ENCODE assay signal across 17 mouse cellular contexts in genomic region chr5:17747143-17747542, GRCm38 (mm10).
DNase-seq lines count a peak whose midpoint lies in the region; ATAC-seq and TF ChIP-seq lines count a peak whose summit lies in the region.
"Had no signal": no experiment of that assay in that cellular context is flagged by ENCODE, and none has a peak within 500 bp of the region (broad histone marks: within the 10 kb centered on the region; RNA-seq: fewer than 3 reads in every experiment).

No protein-coding gene starts in this region.

- H3K9me3 ChIP-seq in hindbrain, embryonic 10.5 days: no peaks in the 10 kb centered on the region
- H3K9me3 ChIP-seq in hindbrain, embryonic 14.5 days (ENCODE audit: control insufficient read depth, low read length): no peaks in the 10 kb centered on the region
- no peaks in the 10 kb centered on the region for H3K9me3 ChIP-seq in limb, embryonic 14.5 days (ENCODE audit: control insufficient read depth, low read length)
- no peaks in the 10 kb centered on the region for H3K9me3 ChIP-seq in midbrain, embryonic 14.5 days (ENCODE audit: control insufficient read depth, low read length)
- H3K9me3 ChIP-seq: embryonic facial prominence, embryonic 15.5 days; hindbrain, embryonic 12.5 days; midbrain, embryonic 13.5 days; stomach, embryonic 15.5 days had no signal

- no peaks in the 10 kb centered on the region for H3K79me3 ChIP-seq in C2C12 (ENCODE audit: low read depth)

- ATAC-seq in hindbrain, embryonic 14.5 days (ENCODE audit: low FRiP score): no peak
- ATAC-seq in limb, embryonic 14.5 days (ENCODE audit: low FRiP score, low read depth): peak; percentile 81
- no peak for ATAC-seq in midbrain, embryonic 14.5 days (ENCODE audit: low FRiP score, low TSS enrichment)
- ATAC-seq: midbrain, embryonic 13.5 days had no signal

- no peaks in the 10 kb centered on the region for H3K27me3 ChIP-seq in hindbrain, embryonic 10.5 days (ENCODE audit: insufficient read depth, poor library complexity, severe bottlenecking)
- no peaks in the 10 kb centered on the region for H3K27me3 ChIP-seq in hindbrain, embryonic 14.5 days (ENCODE audit: control insufficient read depth, insufficient read depth, low read length)
- no peaks in the 10 kb centered on the region for H3K27me3 ChIP-seq in C2C12 (ENCODE audit: control insufficient read depth, insufficient read depth, insufficient read length)
- no peaks in the 10 kb centered on the region for H3K27me3 ChIP-seq in limb, embryonic 14.5 days (ENCODE audit: control insufficient read depth, insufficient read depth, low read length)
- no peaks in the 10 kb centered on the region for H3K27me3 ChIP-seq in midbrain, embryonic 14.5 days (ENCODE audit: control insufficient read depth, insufficient read depth, low read length)
- H3K27me3 ChIP-seq: embryonic facial prominence, embryonic 15.5 days; hindbrain, embryonic 12.5 days; midbrain, embryonic 13.5 days; stomach, embryonic 15.5 days had no signal

- H3K36me3 ChIP-seq in hindbrain, embryonic 10.5 days: no peaks in the 10 kb centered on the region
- H3K36me3 ChIP-seq in hindbrain, embryonic 14.5 days (replicated peaks; ENCODE audit: control insufficient read depth, insufficient read depth): no peaks in the 10 kb centered on the region
- no peaks in the 10 kb centered on the region for H3K36me3 ChIP-seq in C2C12 (ENCODE audit: control insufficient read depth, insufficient read depth)
- H3K36me3 ChIP-seq in limb, embryonic 14.5 days (ENCODE audit: control insufficient read depth, insufficient read depth, low read length): no peaks in the 10 kb centered on the region
- H3K36me3 ChIP-seq in midbrain, embryonic 14.5 days (ENCODE audit: control insufficient read depth, insufficient read depth, low read length): no peaks in the 10 kb centered on the region
- H3K36me3 ChIP-seq: embryonic facial prominence, embryonic 15.5 days; hindbrain, embryonic 12.5 days; midbrain, embryonic 13.5 days; stomach, embryonic 15.5 days had no signal

- no peak overlapping the region for H3K27ac ChIP-seq in hindbrain, embryonic 10.5 days
- H3K27ac ChIP-seq in hindbrain, embryonic 14.5 days: no peak overlapping the region
- no peak overlapping the region for H3K27ac ChIP-seq in limb, embryonic 14.5 days (replicated peaks; ENCODE audit: low read depth, low read length)
- no peak overlapping the region for H3K27ac ChIP-seq in midbrain, embryonic 14.5 days (replicated peaks; ENCODE audit: low read depth, low read length)
- H3K27ac ChIP-seq: embryonic facial prominence, embryonic 15.5 days; hindbrain, embryonic 12.5 days; macrophage; midbrain, embryonic 13.5 days; stomach, embryonic 15.5 days had no signal

- H3K9ac ChIP-seq in hindbrain, embryonic 14.5 days: no peak overlapping the region
- no peak overlapping the region for H3K9ac ChIP-seq in limb, embryonic 14.5 days (ENCODE audit: low read depth, low read length, severe bottlenecking)
- no peak overlapping the region for H3K9ac ChIP-seq in midbrain, embryonic 14.5 days (replicated peaks; ENCODE audit: low read length)
- H3K9ac ChIP-seq: embryonic facial prominence, embryonic 15.5 days; hindbrain, embryonic 12.5 days; midbrain, embryonic 13.5 days; stomach, embryonic 15.5 days had no signal

- H3K4me1 ChIP-seq in hindbrain, embryonic 10.5 days (replicated peaks): no peaks in the 10 kb centered on the region; the same call in 1 of the 2 replicates
- H3K4me1 ChIP-seq in hindbrain, embryonic 14.5 days (replicated peaks; ENCODE audit: control insufficient read depth, insufficient read depth, low read length): no peaks in the 10 kb centered on the region
- H3K4me1 ChIP-seq in limb, embryonic 14.5 days (ENCODE audit: control insufficient read depth, insufficient read depth, low read length): no peaks in the 10 kb centered on the region
- H3K4me1 ChIP-seq in midbrain, embryonic 14.5 days (ENCODE audit: control insufficient read depth, insufficient read depth, low read length): no peaks in the 10 kb centered on the region
- H3K4me1 ChIP-seq: embryonic facial prominence, embryonic 15.5 days; hindbrain, embryonic 12.5 days; midbrain, embryonic 13.5 days; stomach, embryonic 15.5 days had no signal

- H3ac ChIP-seq in C2C12 (ENCODE audit: control insufficient read depth, insufficient read length, low read depth): no peak overlapping the region

- 29% methylated on average over 5 of the region's 5 CpGs for WGBS in hindbrain, embryonic 10.5 days
- WGBS in hindbrain, embryonic 14.5 days: 28% methylated on average over 5 of the region's 5 CpGs
- WGBS in limb, embryonic 14.5 days: 33% methylated on average over 5 of the region's 5 CpGs
- 38% methylated on average over 5 of the region's 5 CpGs for WGBS in midbrain, embryonic 14.5 days

- no peak overlapping the region for H3K4me2 ChIP-seq in hindbrain, embryonic 14.5 days (replicated peaks)
- H3K4me2 ChIP-seq in limb, embryonic 14.5 days (replicated peaks; ENCODE audit: low read depth, low read length, severe bottlenecking): no peak overlapping the region
- no peak overlapping the region for H3K4me2 ChIP-seq in midbrain, embryonic 14.5 days (ENCODE audit: low read length)
- H3K4me2 ChIP-seq: embryonic facial prominence, embryonic 15.5 days; hindbrain, embryonic 12.5 days; midbrain, embryonic 13.5 days; stomach, embryonic 15.5 days had no signal

- H3K4me3 ChIP-seq in hindbrain, embryonic 10.5 days: no peak overlapping the region
- no peak overlapping the region for H3K4me3 ChIP-seq in hindbrain, embryonic 14.5 days (replicated peaks; ENCODE audit: low read length)
- no peak overlapping the region for H3K4me3 ChIP-seq in C2C12 (ENCODE audit: insufficient read depth, poor library complexity, severe bottlenecking)
- no peak overlapping the region for H3K4me3 ChIP-seq in limb, embryonic 14.5 days (replicated peaks; ENCODE audit: low read length)
- H3K4me3 ChIP-seq in midbrain, embryonic 14.5 days (replicated peaks; ENCODE audit: low read depth, low read length): no peak overlapping the region
- H3K4me3 ChIP-seq: embryonic facial prominence, embryonic 15.5 days; hindbrain, embryonic 12.5 days; midbrain, embryonic 13.5 days; stomach, embryonic 15.5 days had no signal

- DNase-seq in hindbrain, embryonic 10.5 days (ENCODE audit: low spot score): peak; percentile 39
- no peak for DNase-seq in hindbrain, embryonic 14.5 days (ENCODE audit: low spot score)
- peak; percentile 63 for DNase-seq in embryo, embryonic 10.5 days (ENCODE audit: low spot score)
- peak; percentile 36 for DNase-seq in limb, embryonic 14.5 days (ENCODE audit: low spot score)
- DNase-seq in left cerebral cortex, adult 8-10 months (ENCODE audit: low spot score in 2 of 2): no peak
- DNase-seq in thymus, postnatal 10 days (ENCODE audit: low spot score in 2 of 2): no peak
- DNase-seq in midbrain, embryonic 14.5 days: no peak
- DNase-seq: cerebellum, postnatal 14 days; gastrocnemius, postnatal 36 days; liver; thymus, postnatal 25 days had no signal

- no peak for TF ChIP-seq CTCF in C2C12 (IDR thresholded peaks at IDR 0.05; ENCODE audit: control insufficient read depth, insufficient read depth, insufficient read length)

- no peaks in the 10 kb centered on the region for H3K79me2 ChIP-seq in C2C12 (ENCODE audit: control insufficient read depth, insufficient read depth)

- TF ChIP-seq POLR2A in limb, embryonic 14.5 days (IDR thresholded peaks at IDR 0.05; ENCODE audit: borderline replicate concordance, extremely low read depth, insufficient read depth, insufficient read length): no peak

TF ChIP-seq in C2C12, 6 proteins besides CTCF, POLR2A, EP300 and RAD21:
- TF ChIP-seq MYOD1 (IDR thresholded peaks at IDR 0.05; ENCODE audit: control insufficient read depth, insufficient read length, low read depth): peak; percentile 92
- TF ChIP-seq USF1 (IDR thresholded peaks at IDR 0.05; ENCODE audit: low read depth): peak; percentile 57
- peak; percentile 74 for TF ChIP-seq MAX (IDR thresholded peaks at IDR 0.05)
- TF ChIP-seq FOSL1 (IDR thresholded peaks at IDR 0.05; ENCODE audit: insufficient read depth, low read length, poor library complexity, severe bottlenecking): no peak

Comparison
In these comparisons a context has a peak if more than half of its experiments do, and no peak if none do; other contexts are left out.
1. DNase-seq: peak in hindbrain, embryonic 10.5 days (single experiment), embryo, embryonic 10.5 days (single experiment) and limb, embryonic 14.5 days (single experiment); none in hindbrain, embryonic 14.5 days (single experiment), left cerebral cortex, adult 8-10 months (0 of 2), thymus, postnatal 10 days (0 of 2) and midbrain, embryonic 14.5 days (single experiment).